Mouse (Mus musculus) hindbrain, embryonic 16.5 days (tissue): ENCODE results near the gene Pdpn. TPM values are rescaled to one million over a fixed set of nuclear protein-coding genes. Genes with fewer than 3 reads are reported as not detected.

ENCODE experiments used
- ATAC-seq: fragments of 200-750 bp; cut with Nextera tagmentation; 2 replicates; pipeline ENCODE4 v1.8.0; 2017; ENCODE audit warnings: moderate TSS enrichment, moderate library complexity
- H3K27ac ChIP-seq: fragments of 300-500 bp; sonication (generic); 2 replicates; pipeline ENCODE4 v1.5.1; 2014; ENCODE audit warnings: low read depth, mild to moderate bottlenecking, control low read depth, low read length, moderate library complexity
- H3K27me3 ChIP-seq: fragments of 300-500 bp; sonication (generic); replicated peaks from 2 replicates; pipeline ENCODE4 v1.6.1; 2014; ENCODE audit warnings: low read length; ENCODE audit not compliant: control insufficient read depth, insufficient read depth
- H3K36me3 ChIP-seq: fragments of 300-500 bp; sonication (generic); 2 replicates; pipeline ENCODE4 v1.6.1; 2014; ENCODE audit warnings: mild to moderate bottlenecking, low read length, moderate library complexity, mixed read lengths; ENCODE audit not compliant: control insufficient read depth, insufficient read depth
- H3K4me1 ChIP-seq: fragments of 300-500 bp; sonication (generic); 2 replicates; pipeline ENCODE4 v1.6.1; 2014; ENCODE audit warnings: low read depth, low read length; ENCODE audit not compliant: control insufficient read depth, insufficient read depth
- H3K4me2 ChIP-seq: fragments of 300-500 bp; sonication (generic); 2 replicates; pipeline ENCODE4 v1.6.1; 2014; ENCODE audit warnings: mild to moderate bottlenecking, low read length, control low read depth, moderate library complexity
- H3K4me3 ChIP-seq: fragments of 300-500 bp; sonication (generic); 2 replicates; pipeline ENCODE4 v1.5.1; 2014; ENCODE audit warnings: mild to moderate bottlenecking, low read length, control low read depth, moderate library complexity
- H3K9ac ChIP-seq: fragments of 300-500 bp; sonication (generic); 2 replicates; pipeline ENCODE4 v1.6.1; 2014; ENCODE audit warnings: low read depth, mild to moderate bottlenecking, control low read depth, low read length, moderate library complexity
- H3K9me3 ChIP-seq: fragments of 300-500 bp; sonication (generic); 2 replicates; pipeline ENCODE4 v1.6.1; 2014; ENCODE audit warnings: mild to moderate bottlenecking, low read length, moderate library complexity; ENCODE audit not compliant: control insufficient read depth
- WGBS: fragments of 180-500 bp; shearing (Covaris S2); extraction: QIAGEN DNeasy Blood & Tissue Kit; methylation state at CpG from one replicate; pipeline ENCODE4 v1.1.7; 2014; 5-methylcytosine and 5-hydroxymethylcytosine counted together
- polyA plus RNA-seq: library from polyadenylated mRNA; unstranded; fragments of >200 nt; fragmentation: Nextera tagmentation; extraction: Ambion mirVana; gene quantifications from 2 replicates; pipeline ENCODE4 v1.2.1, GENCODE M21; 2015

The Pdpn gene
- polyA plus RNA-seq, 1 experiment from 2014 or later, result 46.9 TPM

DNA sequence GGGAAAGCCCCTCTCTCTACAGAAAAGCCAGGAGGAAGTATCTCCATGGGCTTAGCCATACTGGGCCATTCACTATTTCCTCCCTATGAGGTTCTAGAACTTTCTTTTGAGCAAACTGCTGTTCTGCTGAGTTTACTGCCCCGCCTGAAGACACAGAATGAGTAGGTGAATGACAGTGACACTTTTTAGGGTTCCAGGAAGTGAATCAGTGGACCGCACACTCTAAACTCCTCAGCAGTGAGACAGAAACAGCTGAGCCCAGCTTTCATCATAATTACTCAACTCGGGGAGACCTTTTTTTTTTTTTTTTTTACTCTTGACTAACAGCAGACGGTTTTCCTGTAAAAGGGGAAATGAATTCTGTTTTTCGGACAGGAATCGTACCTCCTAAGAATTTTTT lies 10.9 kb downstream of the Pdpn start:
- H3K4me3 ChIP-seq, result no peak overlapping the region
- WGBS, result 75% methylated on average over 6 of the region's 6 CpGs
- H3K4me1 ChIP-seq, result no peaks in the 10 kb centered on the region
- no peak overlapping the region for H3K9ac ChIP-seq
- ATAC-seq, result no peak
- no peak overlapping the region for H3K27ac ChIP-seq
- no peak overlapping the region for H3K4me2 ChIP-seq
- H3K36me3 ChIP-seq, result 0 out of 2 replicates have a peak, but pooled peaks cover under 1% of the 10 kb centered on the region
- no peaks in the 10 kb centered on the region for H3K9me3 ChIP-seq
- no peaks in the 10 kb centered on the region for H3K27me3 ChIP-seq

DNA sequence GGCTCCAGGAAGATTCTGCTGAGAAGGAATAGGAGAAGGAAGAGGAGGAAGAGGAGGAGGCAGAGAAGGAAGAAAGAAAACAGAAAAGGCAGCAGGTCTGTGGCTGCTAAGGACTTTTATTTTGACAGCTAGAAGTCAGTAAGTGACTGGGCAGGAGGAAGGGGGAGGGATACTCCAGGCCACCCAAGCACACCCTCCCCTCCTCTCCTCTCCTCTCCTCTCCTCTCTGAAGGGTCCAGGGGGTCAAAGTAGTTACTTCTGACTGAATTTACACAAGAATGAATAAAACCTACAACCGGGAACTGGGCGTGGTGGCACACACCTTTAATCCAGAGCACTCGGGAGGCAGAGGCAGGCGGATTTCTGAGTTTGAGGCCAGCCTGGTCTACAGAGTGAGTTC lies 12.3 kb downstream of the Pdpn start:
- WGBS, result 64% methylated on average over 4 of the region's 4 CpGs
- Histone ChIP-seq H3K9me3 (no peaks in the 10 kb centered on the region), H3K27ac (no peak overlapping the region), H3K4me2 (no peak overlapping the region), H3K4me3 (no peak overlapping the region), H3K4me1 (no peaks in the 10 kb centered on the region), H3K27me3 (no peaks in the 10 kb centered on the region), H3K9ac (no peak overlapping the region), H3K36me3 (no peaks in the 10 kb centered on the region)
- no peak; the same call in 1 of the 2 replicates for ATAC-seq

DNA sequence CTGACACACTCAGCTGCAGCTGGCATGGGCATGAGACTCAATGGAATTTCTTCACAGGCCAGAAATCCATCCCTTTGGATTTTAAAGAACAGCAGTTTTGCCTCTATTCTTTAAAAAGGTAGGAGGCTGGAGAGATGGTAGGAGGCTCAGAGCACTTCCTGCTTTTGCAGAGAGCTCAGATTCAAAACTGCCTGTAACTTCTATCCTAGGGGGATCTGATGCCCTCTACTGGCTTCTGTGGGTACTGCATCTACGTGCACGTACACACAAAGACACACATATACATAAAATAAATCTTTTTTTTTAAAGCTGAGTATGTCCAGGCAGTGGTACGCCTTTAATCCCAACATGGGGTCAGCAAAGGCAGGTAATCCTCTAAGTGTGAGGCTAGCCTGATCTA lies 19.2 kb downstream of the Pdpn start:
- Histone ChIP-seq H3K9ac (no peak overlapping the region), H3K4me3 (no peak overlapping the region), H3K27ac (peak overlapping the region; percentile 24; the same call in 1 of the 2 replicates), H3K4me2 (no peak overlapping the region), H3K27me3 (no peaks in the 10 kb centered on the region), H3K36me3 (no peaks in the 10 kb centered on the region), H3K4me1 (peaks cover 9% of the 10 kb centered on the region), H3K9me3 (no peaks in the 10 kb centered on the region)
- WGBS, result 72% methylated on average over 3 of the region's 3 CpGs
- ATAC-seq, result no peak

DNA sequence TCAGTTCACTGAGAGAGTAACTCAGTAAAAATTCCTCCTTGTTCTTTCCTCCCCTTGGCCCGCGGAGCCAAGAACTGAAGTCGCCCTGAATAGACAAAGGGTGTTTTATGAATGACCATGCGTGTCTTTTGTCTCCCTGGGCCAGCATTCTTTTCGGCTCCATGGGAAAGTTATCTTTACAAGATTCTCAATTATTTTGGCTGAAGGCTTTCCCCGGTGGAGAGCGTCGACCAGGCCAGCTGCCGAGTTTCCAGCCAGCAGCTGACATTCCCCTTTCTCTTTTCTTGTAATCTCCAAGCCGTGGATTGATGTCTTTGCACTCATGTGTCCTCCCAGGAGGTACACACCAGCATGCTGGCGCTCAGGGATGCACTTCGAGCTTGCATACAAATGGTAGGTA lies 19.7 kb downstream of the Pdpn start:
- H3K9ac ChIP-seq, result no peak overlapping the region
- no peak overlapping the region for H3K4me3 ChIP-seq
- WGBS, result 9% methylated on average over 12 of the region's 12 CpGs
- no peaks in the 10 kb centered on the region for H3K27me3 ChIP-seq
- peak; percentile 57 for ATAC-seq
- peaks cover 9% of the 10 kb centered on the region for H3K4me1 ChIP-seq
- H3K9me3 ChIP-seq, result no peaks in the 10 kb centered on the region
- no peak overlapping the region; the same call in 1 of the 2 replicates for H3K4me2 ChIP-seq
- peak overlapping the region; percentile 24; the same call in 1 of the 2 replicates for H3K27ac ChIP-seq
- H3K36me3 ChIP-seq, result no peaks in the 10 kb centered on the region

GRCm38 (mm10) chr4:143279016-143279415 lies 20.3 kb downstream of the Pdpn start:
- H3K27ac ChIP-seq, result no peak overlapping the region; the same call in 1 of the 2 replicates
- H3K4me1 ChIP-seq, result peaks cover 9% of the 10 kb centered on the region
- H3K27me3 ChIP-seq, result no peaks in the 10 kb centered on the region
- no peak overlapping the region for H3K9ac ChIP-seq
- no peak overlapping the region for H3K4me3 ChIP-seq
- no peaks in the 10 kb centered on the region for H3K36me3 ChIP-seq
- H3K4me2 ChIP-seq, result peak overlapping the region; percentile 55
- ATAC-seq, result no peak
- 37% methylated on average over 5 of the region's 5 CpGs for WGBS
- no peaks in the 10 kb centered on the region for H3K9me3 ChIP-seq

GRCm38 (mm10) chr4:143278429-143278871 lies 20.9 kb downstream of the Pdpn start:
- peak overlapping the region; percentile 55 for H3K4me2 ChIP-seq
- no peaks in the 10 kb centered on the region for H3K36me3 ChIP-seq
- H3K27ac ChIP-seq, result 0 out of 2 replicates have a peak overlapping the region, but pooled peaks have one; percentile 31
- ATAC-seq, result peak; percentile 67
- H3K9me3 ChIP-seq, result no peaks in the 10 kb centered on the region
- peak overlapping the region; percentile 20; the same call in 1 of the 2 replicates for H3K9ac ChIP-seq
- WGBS, result 8% methylated on average over 14 of the region's 14 CpGs
- no peaks in the 10 kb centered on the region for H3K27me3 ChIP-seq
- peaks cover 9% of the 10 kb centered on the region for H3K4me1 ChIP-seq
- H3K4me3 ChIP-seq, result peak overlapping the region; percentile 27; the same call in 1 of the 2 replicates

DNA sequence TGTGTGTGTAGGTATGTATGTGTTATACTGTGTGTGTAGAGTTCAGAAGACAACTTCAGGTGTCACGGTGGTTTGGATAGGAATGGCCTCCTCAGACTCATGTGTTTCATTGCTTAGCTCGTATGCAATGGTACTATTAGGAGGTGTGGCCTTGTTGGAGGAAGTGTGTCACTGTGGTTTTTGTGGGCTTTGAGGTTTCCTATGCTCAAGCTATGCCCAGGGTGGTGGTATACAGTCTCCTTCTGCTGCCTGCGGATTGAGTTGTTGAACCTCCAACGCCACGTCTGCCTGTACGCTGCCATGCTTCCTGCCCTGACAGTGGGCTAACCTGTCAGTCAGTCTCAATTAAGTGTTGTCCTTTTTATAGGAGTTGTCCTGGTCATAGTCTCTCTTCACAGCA lies 22.0 kb downstream of the Pdpn start:
- WGBS, result 97% methylated on average over 6 of the region's 6 CpGs
- H3K4me2 ChIP-seq, result no peak overlapping the region
- H3K36me3 ChIP-seq, result no peaks in the 10 kb centered on the region
- no peaks in the 10 kb centered on the region for H3K27me3 ChIP-seq
- H3K9ac ChIP-seq, result no peak overlapping the region
- no peak for ATAC-seq
- H3K9me3 ChIP-seq, result no peaks in the 10 kb centered on the region
- H3K4me1 ChIP-seq, result peaks cover 9% of the 10 kb centered on the region
- H3K27ac ChIP-seq, result no peak overlapping the region
- no peak overlapping the region for H3K4me3 ChIP-seq

GRCm38 (mm10) chr4:143271571-143271970 lies 27.8 kb downstream of the Pdpn start:
- H3K4me1 ChIP-seq, result no peaks in the 10 kb centered on the region
- WGBS, result 62% methylated on average over 6 of the region's 6 CpGs

GRCm38 (mm10) chr4:143270903-143271302 lies 28.5 kb downstream of the Pdpn start:
- Histone ChIP-seq H3K27me3 (no peaks in the 10 kb centered on the region), H3K4me1 (no peaks in the 10 kb centered on the region), H3K4me3 (no peak overlapping the region), H3K27ac (no peak overlapping the region), H3K36me3 (no peaks in the 10 kb centered on the region), H3K4me2 (no peak overlapping the region), H3K9me3 (no peaks in the 10 kb centered on the region), H3K9ac (no peak overlapping the region)
- WGBS, result 74% methylated on average over 3 of the region's 3 CpGs
- ATAC-seq, result no peak

More at GRCm38 (mm10) chr4:143271571-143271970, 27.8 kb downstream of the Pdpn start:
- H3K27ac ChIP-seq, result no peak overlapping the region
- no peaks in the 10 kb centered on the region for H3K27me3 ChIP-seq
- no peak overlapping the region for H3K4me2 ChIP-seq
- H3K4me3 ChIP-seq, result no peak overlapping the region
- no peak overlapping the region for H3K9ac ChIP-seq
- no peak for ATAC-seq
- H3K9me3 ChIP-seq, result no peaks in the 10 kb centered on the region
- H3K36me3 ChIP-seq, result no peaks in the 10 kb centered on the region
